Mouse (Mus musculus): Measurements from ENCODE around the gene Ank2.

DNA sequence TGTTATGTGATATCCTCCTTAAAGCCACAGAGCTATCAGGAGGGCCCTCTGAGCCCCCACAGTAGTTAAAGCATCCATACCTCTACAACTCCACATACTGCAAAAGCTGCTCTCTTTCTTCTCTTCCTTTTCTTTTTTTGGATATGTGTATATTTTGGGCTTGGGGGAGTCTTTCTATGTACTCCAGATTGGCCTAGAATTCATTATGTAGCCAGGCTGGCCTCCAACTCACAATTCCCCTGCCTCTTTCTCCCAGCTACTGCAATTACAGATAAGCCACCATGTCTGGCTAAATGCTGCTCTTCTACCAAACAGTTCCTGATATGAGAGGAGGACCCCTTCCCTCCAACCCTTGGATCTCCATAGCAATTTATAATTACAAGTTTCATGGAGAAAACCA lies 250.5 kb downstream of the Ank2 start:
- TF ChIP-seq CTCF (IDR thresholded peaks at IDR 0.05) = no peak
- no peak for TF ChIP-seq EP300 (IDR thresholded peaks at IDR 0.05)

Data from lung, postnatal 0 days (tissue).